Mouse (Mus musculus) adrenal gland, postnatal 25 days (tissue): ENCODE measurements around the gene Cst3. TPM values are rescaled to one million over a fixed set of nuclear protein-coding genes. Genes with fewer than 3 reads are reported as not detected.
A peak's percentile ranks its signal among the peaks of the same experiment; 100 is the strongest.

Source experiments
- DNase-seq: peaks from one replicate; pipeline ENCODE4 v3.0.0; 2021; ENCODE audit warnings: mixed read lengths
- long read RNA-seq: library from polyadenylated mRNA; stranded (forward); transcript quantifications from one replicate; pipeline ENCODE4 v2.0.0, GENCODE M21; 2021
- total RNA-seq: library from RNA; stranded (reverse); gene quantifications from 2 replicates; pipeline ENCODE4 v1.2.3, GENCODE M21; 2021

Cst3 gene
- total RNA-seq, result 728 and 742 TPM in 2 replicates
- long read RNA-seq, transcript Cst3-201 (3 exons, 860 nt), result major isoform, 404 of 449 reads
- long read RNA-seq, partial matches to known transcripts, result 39 of 449 reads
- long read RNA-seq, other reads (novel, unspliced or antisense), result 4 of 449 reads

GRCm38 (mm10) chr2:148875335-148875811 is at the start of gene Cst3:
Cst3 (minus strand) TSS chr2:148875692.
- peak; percentile 93 for DNase-seq

GRCm38 (mm10) chr2:148902286-148902685 is 26.8 kb upstream of the Cst3 start:
- DNase-seq, result peak; percentile 55

GRCm38 (mm10) chr2:148900305-148900704 is 24.8 kb upstream of the Cst3 start:
- no peak for DNase-seq

GRCm38 (mm10) chr2:148896219-148896618 is 20.7 kb upstream of the Cst3 start:
- no peak for DNase-seq

- DNase-seq, result no peak
These were observed 17.6 kb upstream of the Cst3 start for GRCm38 (mm10) chr2:148893107-148893506.

GRCm38 (mm10) chr2:148890021-148890851 is 14.7 kb upstream of the Cst3 start:
- DNase-seq, result no peak

GRCm38 (mm10) chr2:148889331-148890010 is 14.0 kb upstream of the Cst3 start:
- no peak for DNase-seq

- no peak for DNase-seq
These were observed 13.4 kb upstream of the Cst3 start for GRCm38 (mm10) chr2:148888872-148889271.

- no peak for DNase-seq
These were observed 9.2 kb upstream of the Cst3 start for GRCm38 (mm10) chr2:148884738-148885137.

GRCm38 (mm10) chr2:148879199-148879598 is 3.7 kb upstream of the Cst3 start:
- no peak for DNase-seq

GRCm38 (mm10) chr2:148878641-148879130 is 3.2 kb upstream of the Cst3 start:
- DNase-seq, result no peak

GRCm38 (mm10) chr2:148877016-148877770 is 1.7 kb upstream of the Cst3 start:
- DNase-seq, result peak; percentile 50

- peak; percentile 13 for DNase-seq
These were observed 716 bp downstream of the Cst3 start for GRCm38 (mm10) chr2:148874617-148875334.

GRCm38 (mm10) chr2:148874224-148874616 is 1.3 kb downstream of the Cst3 start:
- no peak for DNase-seq

GRCm38 (mm10) chr2:148872860-148873259 is 2.6 kb downstream of the Cst3 start:
- DNase-seq, result no peak

- DNase-seq, result no peak
These were observed 5.0 kb downstream of the Cst3 start for GRCm38 (mm10) chr2:148870526-148870925.

GRCm38 (mm10) chr2:148868959-148869358 is 6.5 kb downstream of the Cst3 start:
- no peak for DNase-seq

GRCm38 (mm10) chr2:148864966-148865365 is 10.5 kb downstream of the Cst3 start, which contains the start of gene 9230104L09Rik:
9230104L09Rik (minus strand) TSS chr2:148865038.
- DNase-seq, result no peak

GRCm38 (mm10) chr2:148861693-148862092 is 13.8 kb downstream of the Cst3 start:
- DNase-seq, result no peak

GRCm38 (mm10) chr2:148860993-148861392 is 14.5 kb downstream of the Cst3 start:
- no peak for DNase-seq

- DNase-seq, result no peak
These were observed 18.0 kb downstream of the Cst3 start for GRCm38 (mm10) chr2:148857506-148857905.
